Mouse (Mus musculus) kidney, adult 2 months (tissue): ENCODE results near the gene Mapk12.

Experiments used
- CTCF ChIP-seq: fragments of 200-500 bp; conservative IDR thresholded peaks from 2 replicates; pipeline ENCODE4 v1.5.1; 2011; ENCODE audit warnings: low read depth, mild to moderate bottlenecking, control low read depth, low read length, moderate library complexity, mixed read lengths; ENCODE audit not compliant: insufficient read depth, insufficient read length
- POLR2A ChIP-seq: fragments of 200-500 bp; IDR thresholded peaks from one replicate; pipeline ENCODE4 v1.6.1; 2011; ENCODE audit warnings: low read depth, low read length, control low read depth

DNA sequence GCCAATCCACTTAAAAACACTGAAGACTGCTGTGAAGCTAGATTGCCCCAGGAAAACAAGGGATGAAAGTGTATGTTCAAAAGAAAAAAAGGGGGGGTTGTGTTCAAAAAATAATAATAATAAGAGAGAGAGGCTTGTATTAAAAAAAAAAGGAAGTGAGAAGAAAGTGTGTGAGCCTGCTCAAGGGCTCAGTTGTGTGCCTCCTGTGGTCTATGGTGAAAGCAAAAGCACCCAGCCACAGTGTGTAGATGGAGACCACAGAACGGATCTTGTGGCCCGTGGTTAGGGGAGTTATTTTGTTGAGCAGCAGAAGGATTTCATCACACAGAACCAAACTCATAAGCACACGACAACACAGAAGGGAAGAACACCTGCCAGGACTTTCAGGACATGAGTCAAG, 9.2 kb downstream of the Mapk12 start:
- TF ChIP-seq CTCF (no peak), POLR2A (no peak)
